43 mouse cellular contexts compared by ENCODE assay signal in the genomic region with DNA sequence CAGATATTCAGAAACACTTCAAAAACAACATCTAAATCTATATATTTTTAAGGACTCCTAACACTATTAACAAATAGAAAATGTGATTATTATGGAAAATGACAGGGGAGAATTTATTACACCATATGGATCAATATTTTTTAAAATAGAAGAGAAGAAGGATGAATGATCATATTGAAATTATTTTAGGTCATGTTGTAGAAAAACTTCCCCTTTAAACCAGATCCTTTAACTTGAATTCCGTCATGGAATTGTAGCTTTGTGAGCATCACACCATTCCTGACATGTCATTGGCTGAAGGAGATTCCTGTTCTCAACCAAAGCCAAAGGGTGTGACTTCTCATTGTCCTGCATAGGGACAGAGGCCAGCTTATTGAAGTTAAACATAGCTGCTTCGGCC. TPM values are rescaled to one million over a fixed set of nuclear protein-coding genes. Genes with fewer than 3 reads are reported as not detected.
"Had no signal": no experiment of that assay in that cellular context is flagged by ENCODE, and none has a peak within 500 bp of the region (broad histone marks: within the 10 kb centered on the region; RNA-seq: fewer than 3 reads in every experiment).

A gene (plus strand): TSS at position 301 of the 400 bp plus-strand sequence.

- H3K4me1 ChIP-seq: heart, embryonic 10.5 days; heart, embryonic 12.5 days; heart, embryonic 13.5 days; heart, embryonic 15.5 days; hindbrain, embryonic 10.5 days; hindbrain, embryonic 12.5 days; hindbrain, embryonic 13.5 days; hindbrain, embryonic 15.5 days; intestine, embryonic 15.5 days; kidney, embryonic 15.5 days had no signal

- H3K36me3 ChIP-seq: heart, embryonic 10.5 days; heart, embryonic 12.5 days; heart, embryonic 13.5 days; heart, embryonic 15.5 days; hindbrain, embryonic 10.5 days; hindbrain, embryonic 12.5 days; hindbrain, embryonic 13.5 days; hindbrain, embryonic 15.5 days; intestine, embryonic 15.5 days; kidney, embryonic 15.5 days had no signal

- H3K27me3 ChIP-seq: heart, embryonic 12.5 days; heart, embryonic 13.5 days; heart, embryonic 15.5 days; hindbrain, embryonic 12.5 days; hindbrain, embryonic 13.5 days; hindbrain, embryonic 15.5 days; intestine, embryonic 15.5 days; kidney, embryonic 15.5 days had no signal

- H3K4me3 ChIP-seq: heart, embryonic 10.5 days; heart, embryonic 12.5 days; heart, embryonic 13.5 days; heart, embryonic 15.5 days; hindbrain, embryonic 10.5 days; hindbrain, embryonic 12.5 days; hindbrain, embryonic 13.5 days; hindbrain, embryonic 15.5 days; intestine, embryonic 15.5 days; kidney, embryonic 15.5 days; layer of hippocampus, adult 2 months had no signal

- H3K27ac ChIP-seq: heart, embryonic 10.5 days; heart, embryonic 13.5 days; heart, embryonic 15.5 days; hindbrain, embryonic 10.5 days; hindbrain, embryonic 12.5 days; hindbrain, embryonic 13.5 days; hindbrain, embryonic 14.5 days; hindbrain, embryonic 15.5 days; hindbrain, postnatal 0 days; intestine, embryonic 15.5 days; kidney, embryonic 15.5 days; kidney, postnatal 0 days; layer of hippocampus, adult 2 months had no signal

- DNase-seq: heart, postnatal 10 days; heart, postnatal 14 days; heart, postnatal 36 days; heart, postnatal 4 days; kidney, adult 11 months; kidney, adult 18-20 months; kidney, adult 2 months; kidney, adult 8-10 months; kidney, adult 9 months; kidney, postnatal 10 days; kidney, postnatal 14 days; kidney, postnatal 25 days; kidney, postnatal 36 days; kidney, postnatal 4 days; layer of hippocampus, adult 9-11 months; layer of hippocampus, postnatal 36 days had no signal

RNA-seq across cellular contexts. Expression of the gene that starts here (rescaled TPM):
- polyA plus RNA-seq: heart, embryonic 10.5 days; heart, embryonic 11.5 days; heart, embryonic 12.5 days; heart, embryonic 13.5 days; heart, embryonic 14.5 days; heart, embryonic 15.5 days; heart, embryonic 16.5 days; heart, postnatal 0 days; hindbrain, embryonic 10.5 days; hindbrain, embryonic 11.5 days; hindbrain, embryonic 12.5 days; hindbrain, embryonic 13.5 days; hindbrain, embryonic 14.5 days; hindbrain, embryonic 15.5 days; hindbrain, embryonic 16.5 days; hindbrain, postnatal 0 days; inflammation-experienced regulatory T-cells, adult 6 months; intestine, embryonic 14.5 days; intestine, embryonic 15.5 days; intestine, embryonic 16.5 days; intestine, postnatal 0 days; kidney, adult 2 months; kidney, embryonic 14.5 days; kidney, embryonic 15.5 days; kidney, embryonic 16.5 days; kidney, postnatal 0 days; large intestine, adult 2 months had no signal
